Mouse (Mus musculus) heart, adult 2 months (tissue): ENCODE data around the gene Gm9573.

ENCODE experiments used
- CTCF ChIP-seq: fragments of 200-600 bp; IDR thresholded peaks from 2 replicates; pipeline ENCODE4 v1.8.1; 2022; ENCODE audit warnings: antibody characterized with exemption, mild to moderate bottlenecking, moderate library complexity
- EP300 ChIP-seq: fragments of 200-500 bp; IDR thresholded peaks from 2 replicates; pipeline ENCODE4 v1.6.1; 2011; ENCODE audit warnings: low read depth, low read length, control low read depth; ENCODE audit not compliant: insufficient read depth
- POLR2A ChIP-seq: fragments of 200-500 bp; IDR thresholded peaks from 2 replicates; pipeline ENCODE4 v1.6.1; 2011; ENCODE audit warnings: mild to moderate bottlenecking, low read depth, low read length, control low read depth; ENCODE audit not compliant: insufficient read depth

DNA sequence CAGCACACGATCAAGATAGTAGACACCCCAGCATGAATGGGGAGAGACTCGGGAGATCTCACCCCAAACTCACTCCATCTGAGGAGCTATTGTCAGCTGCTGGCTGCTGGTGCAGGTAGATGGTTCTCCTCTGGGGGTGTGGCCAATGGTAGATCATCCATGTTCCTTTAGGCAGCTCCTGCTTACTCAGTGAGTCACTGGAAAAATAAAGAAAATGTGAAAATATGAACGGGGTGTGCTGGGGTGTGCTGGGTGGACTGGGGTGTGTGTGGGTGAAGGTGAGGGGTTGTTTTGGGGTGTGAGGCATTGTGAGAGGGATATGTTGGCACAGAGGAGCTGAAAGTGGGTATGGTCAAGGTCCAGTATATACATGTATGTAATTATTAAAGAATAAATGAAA, 29.0 kb downstream of the Gm9573 start:
- no peak for TF ChIP-seq CTCF
- TF ChIP-seq POLR2A = no peak
- TF ChIP-seq EP300 = no peak
